Mouse (Mus musculus) left cerebral cortex, postnatal 36 days (tissue): Measurements from ENCODE around the gene Rin3. TPM values are rescaled to one million over a fixed set of nuclear protein-coding genes. Genes with fewer than 3 reads are reported as not detected.

Experiments used
- DNase-seq, 2 experiments: peaks; one replicate each; pipeline ENCODE4 v3.0.0; 2021 to 2022; ENCODE audit warnings: low spot score in 2 of 2, mixed read lengths in 1 of 2
- intact Hi-C: fragments of 180-260 bp; cut with DNase I; formaldehyde crosslinking; loops from one replicate; pipeline ENCODE4 v1.15.1; 2025
- total RNA-seq, 2 experiments: library from RNA; stranded (reverse); gene quantifications; 2 replicates each; pipeline ENCODE4 v1.2.3; 2021

Gene Rin3
- total RNA-seq, 2 experiments from 2014 or later = 3.5 to 4.4 TPM

DNA sequence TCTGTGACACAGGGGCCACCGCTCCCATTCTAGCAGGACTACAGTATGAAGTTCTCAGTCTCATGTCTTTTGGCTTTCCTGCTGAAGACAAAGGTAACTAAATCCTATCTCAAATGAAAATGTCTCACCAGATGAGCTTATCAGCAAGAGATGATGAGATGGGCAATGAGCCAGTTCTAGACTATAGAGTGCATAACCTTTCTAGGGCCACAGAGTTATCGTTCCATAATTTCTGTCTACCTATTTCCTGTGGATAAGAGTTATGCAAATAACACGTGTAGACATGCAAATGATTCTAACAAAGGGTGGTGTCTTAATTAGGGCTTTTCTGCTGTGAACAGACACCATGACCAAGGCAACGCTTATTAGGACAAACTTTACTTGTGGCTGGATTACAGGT, 151.3 kb downstream of the Rin3 start:
- no peak for DNase-seq
- intact Hi-C loops = no loop called here

DNA sequence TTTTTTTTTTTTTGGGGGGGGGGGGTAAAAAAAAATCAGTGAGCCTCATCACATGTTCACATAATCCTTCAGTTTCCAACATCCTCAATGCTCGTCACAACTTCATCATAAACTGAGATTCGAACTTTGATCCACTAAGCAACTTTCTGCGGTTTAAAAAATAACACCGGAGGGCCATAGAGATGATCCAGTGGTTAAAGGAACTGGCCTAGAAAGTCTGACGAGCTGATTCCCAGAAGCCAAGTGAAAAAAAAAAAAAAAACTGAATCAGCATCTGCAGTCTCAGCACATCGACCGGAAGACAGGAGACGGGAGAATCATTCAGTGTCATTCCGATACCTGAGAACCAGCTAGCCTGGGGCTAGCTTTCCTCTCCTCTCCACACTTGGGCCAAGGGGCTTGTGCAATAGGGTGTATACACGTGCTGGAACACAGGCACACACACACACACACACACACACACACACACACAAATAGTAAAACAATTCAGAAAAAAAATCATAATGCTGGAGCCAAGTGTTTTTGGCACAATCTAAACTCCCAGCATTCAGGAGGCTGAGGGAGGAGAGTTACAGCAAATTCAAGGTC, 154.2 kb downstream of the Rin3 start:
- intact Hi-C loops = no loop called here

DNA sequence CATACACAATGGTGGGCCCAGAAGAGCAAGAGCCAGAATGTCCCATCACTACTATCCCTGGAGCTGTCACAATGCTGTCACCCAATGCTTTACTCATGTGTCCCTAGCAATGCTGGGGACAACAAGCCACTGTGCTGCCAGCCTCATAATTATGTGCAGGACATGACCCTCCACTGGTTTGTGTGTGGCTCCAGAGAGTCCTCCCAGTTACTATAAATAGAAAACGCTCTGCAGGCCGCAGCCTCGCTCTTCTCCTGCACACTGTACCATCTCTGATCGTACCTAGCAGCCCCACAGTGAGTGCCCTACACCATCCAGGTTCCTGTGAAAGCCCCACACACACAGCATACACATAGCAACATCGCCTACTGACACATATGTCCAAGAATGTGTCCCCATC, 155.1 kb downstream of the Rin3 start:
- DNase-seq = no peak
- intact Hi-C loops = no loop called here

More for the DNA sequence above, 154.2 kb downstream of the Rin3 start:
- no peak for DNase-seq

DNA sequence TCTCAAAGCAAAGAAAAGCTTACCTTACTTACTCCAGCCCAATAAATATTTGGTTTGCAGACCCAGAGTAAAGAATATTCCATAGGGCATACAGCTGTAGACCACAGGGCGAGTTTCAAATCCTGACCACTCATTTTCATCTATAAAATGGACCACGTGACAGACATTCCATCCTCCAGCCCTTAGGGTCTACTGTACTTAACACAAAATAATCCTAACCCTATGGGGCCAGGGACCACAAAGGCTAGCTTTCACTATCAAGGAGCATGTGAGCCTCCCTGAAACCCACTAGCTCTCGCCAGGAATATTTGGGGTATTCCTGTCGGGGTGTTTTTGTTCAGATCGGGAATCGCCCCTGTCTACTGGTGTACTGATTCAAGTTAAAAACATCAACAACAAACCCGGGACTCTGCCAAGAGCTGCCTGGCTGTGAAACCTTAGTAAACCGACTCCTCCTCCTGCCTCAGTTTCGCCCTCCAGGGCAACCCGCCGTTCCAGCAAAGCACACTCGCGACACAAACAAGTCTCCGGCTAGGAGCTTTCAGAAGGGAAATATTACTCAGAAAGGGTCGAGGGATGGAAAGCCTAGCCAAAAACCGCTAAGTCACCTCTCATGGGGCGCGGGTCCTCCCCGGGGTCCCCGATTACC, 156.3 kb downstream of the Rin3 start:
- intact Hi-C loops = no loop called here

DNA sequence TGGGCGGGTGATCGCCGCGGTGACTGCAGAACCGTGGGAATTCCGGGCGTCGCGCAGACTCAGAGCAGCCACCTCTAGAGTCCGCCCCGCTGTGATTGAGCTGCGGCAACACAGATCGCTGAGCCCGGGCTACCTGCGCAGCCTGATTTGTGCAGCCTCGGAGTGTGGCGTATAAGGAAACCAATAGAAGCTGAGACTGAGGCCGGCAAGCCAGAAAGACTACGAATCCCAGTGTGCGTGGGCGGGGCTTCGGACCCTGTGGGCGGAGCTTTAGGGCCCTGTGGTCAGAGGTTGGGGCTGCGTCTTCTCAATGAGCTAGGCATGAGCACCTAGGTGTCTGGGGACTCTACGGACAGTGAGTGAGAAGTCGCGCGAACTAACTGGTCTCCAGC, 156.8 kb downstream of the Rin3 start, which contains the start of gene Lgmn:
TSS of gene Lgmn (minus strand) at position 182 of the 392 bp plus-strand sequence.
- intact Hi-C loops = no loop called here
- DNase-seq = peak; percentile 96 to 98

More for the DNA sequence above, 156.3 kb downstream of the Rin3 start:
- no peak for DNase-seq

Other genes starting within 250 kb of the Rin3 start
- 10 to 100 TPM; 37.1 to 53.5 TPM for gene Slc24a4, start 154.3 kb upstream of the Rin3 start, total RNA-seq
- 100 to 1,000 TPM; 101 to 114 TPM for gene Lgmn, start 156.8 kb downstream of the Rin3 start, total RNA-seq
- gene Golga5, start 186.1 kb downstream of the Rin3 start, total RNA-seq = 10 to 100 TPM; 29.1 to 29.5 TPM